Comparison of ENCODE assay signal across 8 mouse cellular contexts in genomic region chr1:119837035-119837751, GRCm38 (mm10). TPM values are rescaled to one million over a fixed set of nuclear protein-coding genes. Genes with fewer than 3 reads are reported as not detected.
A peak's percentile ranks its signal among the peaks of the same experiment; 100 is the strongest.
DNase-seq lines count a peak whose midpoint lies in the region; ATAC-seq lines count a peak whose summit lies in the region.

TSS of gene Ptpn4 (minus strand) at chr1:119837613.

- peak; percentile 95 for ATAC-seq in megakaryocyte progenitor cell, adult 5-6 weeks (replicated peaks; ENCODE audit: poor library complexity)

- DNase-seq in adipocyte (ENCODE audit: low spot score) = peak; percentile 96
- peak; percentile 98 for DNase-seq in embryo, embryonic 10 days (ENCODE audit: low spot score)
- DNase-seq in gastrocnemius, postnatal 10 days = peak; percentile 98
- peak; percentile 97 for DNase-seq in induced T-regulatory cell, adult 2 months (ENCODE audit: low read depth)
- DNase-seq in left cerebral cortex, adult 9 months (ENCODE audit: low spot score in 2 of 2) = peak; percentile 97 to 98
- peak; percentile 98 for DNase-seq in right cerebral cortex, postnatal 14 days
- DNase-seq in urinary bladder, postnatal 36 days (ENCODE audit: low spot score in 2 of 2) = peak; percentile 98 to 99

RNA-seq across cellular contexts. Expression of gene Ptpn4, which starts in this region (rescaled TPM):
- 10 to 100 TPM; 26.4 to 31.0 TPM for total RNA-seq in gastrocnemius, postnatal 10 days (2021)
- total RNA-seq in megakaryocyte progenitor cell, adult 5-6 weeks (2015) = 18.8 and 21.3 TPM in 2 replicates
- 8.1 and 9.5 TPM in 2 replicates for total RNA-seq in megakaryocyte progenitor cell, adult 5-6 weeks (2017)

Comparison
In these comparisons a context has a peak if more than half of its experiments do, and no peak if none do; other contexts are left out.
1. Peak in every context shown above with its lines: DNase-seq and ATAC-seq.